Mouse (Mus musculus) ovary, adult 10 weeks (tissue): ENCODE measurements around the gene Prim2. TPM values are rescaled to one million over a fixed set of nuclear protein-coding genes. Genes with fewer than 3 reads are reported as not detected.

Experiments
- polyA plus RNA-seq: library from polyadenylated mRNA; stranded (reverse); fragments of 350-450 nt; fragmentation: Illumina TruSeq; extraction: RNeasy Lipid Tissue Mini Kit (QIAGEN cat#74804); gene quantifications from one replicate; pipeline ENCODE4 v1.2.3, GENCODE M21; 2014

Prim2 gene
- 19.5 TPM for polyA plus RNA-seq

DNA sequence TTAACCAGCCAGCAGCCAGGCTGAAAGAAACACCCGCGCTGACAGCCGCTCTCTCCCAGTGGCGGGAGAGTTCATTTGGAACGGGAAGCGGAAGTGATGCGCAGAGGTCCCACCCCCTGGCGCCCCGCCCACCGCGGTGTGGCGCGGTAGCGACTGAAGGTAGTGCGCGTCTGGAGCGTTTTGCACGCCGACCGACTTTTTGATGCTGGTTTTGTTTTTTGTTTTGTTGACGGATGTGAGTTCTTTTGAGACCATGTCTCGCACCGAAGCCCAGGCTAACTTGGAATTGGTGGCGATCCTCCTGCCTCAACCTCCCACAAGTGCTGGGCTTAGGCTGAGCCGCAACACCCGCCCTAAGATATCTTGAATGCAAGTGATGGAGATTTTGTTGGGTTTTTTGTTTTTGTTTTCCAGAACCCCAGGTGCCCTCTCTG, at the start of gene Prim2:
Prim2 (minus strand) TSS at position 88 of the 434 bp plus-strand sequence.

Other genes with a start within 250 kb of the Prim2 start
- gene Rab23, start 50.1 kb upstream of the Prim2 start, polyA plus RNA-seq = 27.9 TPM
- 35.2 TPM for gene Bag2, start 88.0 kb upstream of the Prim2 start, polyA plus RNA-seq
- gene Zfp451, start 144.8 kb upstream of the Prim2 start, polyA plus RNA-seq = 107 TPM
- gene Bend6, start 238.0 kb upstream of the Prim2 start, polyA plus RNA-seq = 1.3 TPM
- 76.0 TPM for gene Dst, start 238.4 kb upstream of the Prim2 start, polyA plus RNA-seq